Mouse (Mus musculus) heart, adult 9 months (tissue): ENCODE data around the gene Commd2.

Source experiments
- DNase-seq, 2 experiments: peaks; one replicate each; pipeline ENCODE4 v3.0.0; 2022; ENCODE audit warnings: low spot score in 2 of 2

The Commd2 gene

GRCm38 (mm10) chr3:57615652-57616051 lies 35.9 kb downstream of the Commd2 start:
- DNase-seq: no peak

- peak in 1 of 2 experiments; percentile 38 for DNase-seq
Measured at GRCm38 (mm10) chr3:57612430-57612997, 39.0 kb downstream of the Commd2 start.

- DNase-seq: no peak
Measured at GRCm38 (mm10) chr3:57611776-57612175, 39.7 kb downstream of the Commd2 start.

GRCm38 (mm10) chr3:57604618-57605015 lies 46.9 kb downstream of the Commd2 start:
- DNase-seq: peak; percentile 61 to 82

DNA sequence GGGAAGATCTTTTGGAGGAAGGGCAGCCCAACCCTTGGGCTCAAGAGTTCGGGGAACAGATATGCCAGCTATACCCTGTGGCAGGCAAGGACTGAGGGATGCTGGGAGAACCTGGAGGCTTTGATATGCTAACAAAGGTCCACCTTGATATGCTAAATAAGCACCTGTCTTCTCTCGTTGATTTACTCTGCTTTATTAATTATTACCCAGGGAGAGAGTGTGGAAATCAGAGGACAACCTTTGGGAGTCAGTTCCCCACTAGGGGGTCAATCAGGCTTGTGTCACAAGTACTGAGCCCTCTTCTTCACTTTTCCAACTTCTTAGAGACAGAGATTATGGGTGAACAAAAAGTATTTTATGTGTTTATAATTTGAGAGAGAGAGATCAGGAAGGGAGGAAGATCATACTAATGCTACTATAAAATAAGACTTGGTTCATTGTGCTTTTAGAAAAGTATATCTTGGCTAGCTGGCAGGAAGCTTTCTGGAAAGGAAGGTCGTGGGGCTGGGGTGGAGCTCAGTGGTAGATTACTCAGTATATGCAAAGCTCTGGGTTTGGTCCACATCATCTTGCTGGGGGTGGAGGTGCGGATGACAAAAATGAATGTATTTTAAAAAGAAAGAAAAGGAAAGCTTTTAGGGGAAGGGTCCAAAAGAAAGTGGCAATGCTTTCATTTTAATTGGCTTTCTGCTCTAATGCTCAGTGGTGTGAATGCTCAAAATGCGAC lies 47.5 kb downstream of the Commd2 start:
- DNase-seq: peak in 1 of 2 experiments; percentile 28

GRCm38 (mm10) chr3:57602610-57603009 lies 48.9 kb downstream of the Commd2 start:
- DNase-seq: peak in 1 of 2 experiments; percentile 52

DNA sequence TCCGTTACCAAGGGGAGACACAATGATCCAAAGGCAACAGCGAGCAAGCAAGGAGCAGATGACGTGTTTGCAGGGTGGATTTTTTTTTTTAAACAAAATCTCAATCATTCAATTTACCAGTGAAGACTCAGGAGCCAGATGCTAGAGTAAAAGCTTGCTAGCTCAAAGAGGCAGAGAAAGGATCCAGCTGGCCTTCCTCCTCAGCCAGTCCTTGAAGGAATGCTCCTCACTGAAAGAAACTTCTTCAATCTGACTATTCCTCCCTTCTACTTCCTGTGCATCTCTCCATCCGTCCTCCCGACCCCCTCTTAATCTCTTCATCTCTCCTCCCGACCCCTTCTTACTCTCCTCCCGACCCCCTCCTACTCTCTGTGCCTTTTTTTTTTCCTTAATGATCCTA lies 54.9 kb downstream of the Commd2 start:
- no peak for DNase-seq

DNA sequence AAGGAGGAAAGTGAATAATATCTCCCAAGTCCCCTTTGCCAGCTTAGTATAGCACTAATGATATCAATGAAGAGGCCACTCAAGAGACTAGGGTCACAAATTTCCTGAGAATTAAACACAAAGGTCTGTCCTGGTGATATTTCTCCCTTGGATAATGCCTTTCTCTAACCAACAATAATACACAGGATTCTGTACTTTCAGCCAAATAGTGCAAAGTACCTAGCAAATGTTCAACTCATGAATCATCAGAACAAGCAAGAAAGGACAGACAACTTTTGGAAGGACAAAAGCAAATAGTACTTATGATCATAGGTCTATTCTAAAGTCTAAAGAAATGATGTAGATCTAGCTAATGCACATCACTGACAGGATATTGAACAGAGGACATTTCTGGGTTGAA lies 56.0 kb downstream of the Commd2 start:
- no peak for DNase-seq
